Mouse (Mus musculus): ENCODE results near the gene Por. TPM values are rescaled to one million over a fixed set of nuclear protein-coding genes. Genes with fewer than 3 reads are reported as not detected.

Gene Por
- total RNA-seq, 1 experiment from 2014 or later, result 51.2 TPM

GRCm38 (mm10) chr5:135738266-135738665 is 68.4 kb downstream of the Por start:
- ATAC-seq (replicated peaks; ENCODE audit: insufficient number of reproducible peaks, low FRiP score, low TSS enrichment, poor library complexity, severe bottlenecking), result no peak

- no peak for ATAC-seq (replicated peaks; ENCODE audit: insufficient number of reproducible peaks, low FRiP score, low TSS enrichment, poor library complexity, severe bottlenecking)
These were observed 72.3 kb downstream of the Por start for GRCm38 (mm10) chr5:135742156-135742555.

GRCm38 (mm10) chr5:135742941-135743740 is 73.3 kb downstream of the Por start:
- ATAC-seq (replicated peaks; ENCODE audit: insufficient number of reproducible peaks, low FRiP score, low TSS enrichment, poor library complexity, severe bottlenecking), result no peak

GRCm38 (mm10) chr5:135743741-135744609 is 74.1 kb downstream of the Por start, which contains the start of gene Tmem120a:
TSS of gene Tmem120a (minus strand) at chr5:135744448.
- ATAC-seq (replicated peaks; ENCODE audit: insufficient number of reproducible peaks, low FRiP score, low TSS enrichment, poor library complexity, severe bottlenecking), result peak; percentile 97

GRCm38 (mm10) chr5:135744742-135745141 is 74.9 kb downstream of the Por start:
- ATAC-seq (replicated peaks; ENCODE audit: insufficient number of reproducible peaks, low FRiP score, low TSS enrichment, poor library complexity, severe bottlenecking), result no peak

- ATAC-seq (replicated peaks; ENCODE audit: insufficient number of reproducible peaks, low FRiP score, low TSS enrichment, poor library complexity, severe bottlenecking), result no peak
These were observed 81.2 kb downstream of the Por start for GRCm38 (mm10) chr5:135751041-135751440.

GRCm38 (mm10) chr5:135751595-135751994 is 81.8 kb downstream of the Por start:
- ATAC-seq (replicated peaks; ENCODE audit: insufficient number of reproducible peaks, low FRiP score, low TSS enrichment, poor library complexity, severe bottlenecking), result no peak

- no peak for ATAC-seq (replicated peaks; ENCODE audit: insufficient number of reproducible peaks, low FRiP score, low TSS enrichment, poor library complexity, severe bottlenecking)
These were observed 92.0 kb downstream of the Por start for GRCm38 (mm10) chr5:135761881-135762280.

GRCm38 (mm10) chr5:135763526-135763925 is 93.7 kb downstream of the Por start:
- ATAC-seq (replicated peaks; ENCODE audit: insufficient number of reproducible peaks, low FRiP score, low TSS enrichment, poor library complexity, severe bottlenecking), result peak; percentile 72; the same call in 1 of the 2 replicates

- no peak for ATAC-seq (replicated peaks; ENCODE audit: insufficient number of reproducible peaks, low FRiP score, low TSS enrichment, poor library complexity, severe bottlenecking)
These were observed 95.1 kb downstream of the Por start for GRCm38 (mm10) chr5:135764971-135765370.

GRCm38 (mm10) chr5:135772519-135772918 is 102.7 kb downstream of the Por start:
- ATAC-seq (replicated peaks; ENCODE audit: insufficient number of reproducible peaks, low FRiP score, low TSS enrichment, poor library complexity, severe bottlenecking), result peak; percentile 49; the same call in 1 of the 2 replicates

- ATAC-seq (replicated peaks; ENCODE audit: insufficient number of reproducible peaks, low FRiP score, low TSS enrichment, poor library complexity, severe bottlenecking), result no peak
These were observed 106.7 kb downstream of the Por start for GRCm38 (mm10) chr5:135776546-135776945.

GRCm38 (mm10) chr5:135777796-135778470 is 108.1 kb downstream of the Por start, which contains the start of gene Styxl1:
TSS of gene Styxl1 (minus strand) at chr5:135778385.
- no peak for ATAC-seq (replicated peaks; ENCODE audit: insufficient number of reproducible peaks, low FRiP score, low TSS enrichment, poor library complexity, severe bottlenecking)

- ATAC-seq (replicated peaks; ENCODE audit: insufficient number of reproducible peaks, low FRiP score, low TSS enrichment, poor library complexity, severe bottlenecking), result peak; percentile 94
These were observed 108.9 kb downstream of the Por start, which contains the start of gene Mdh2 for GRCm38 (mm10) chr5:135778471-135779445. TSS of gene Mdh2 (plus strand) at chr5:135778480.

- ATAC-seq (replicated peaks; ENCODE audit: insufficient number of reproducible peaks, low FRiP score, low TSS enrichment, poor library complexity, severe bottlenecking), result no peak
These were observed 110.5 kb downstream of the Por start for GRCm38 (mm10) chr5:135780331-135780730.

GRCm38 (mm10) chr5:135782901-135783300 is 113.1 kb downstream of the Por start:
- ATAC-seq (replicated peaks; ENCODE audit: insufficient number of reproducible peaks, low FRiP score, low TSS enrichment, poor library complexity, severe bottlenecking), result no peak
